Mouse (Mus musculus) midbrain, embryonic 10.5 days (tissue): Measurements from ENCODE around the gene Rpl37. TPM values are rescaled to one million over a fixed set of nuclear protein-coding genes. Genes with fewer than 3 reads are reported as not detected.

Source experiments
- DNase-seq: peaks from one replicate; pipeline ENCODE4 v3.0.0-alpha.2; 2017; ENCODE audit warnings: low spot score
- H3K27ac ChIP-seq: fragments of 300-500 bp; sonication (generic); replicated peaks from 2 replicates; pipeline ENCODE4 v1.5.1; 2016; ENCODE audit warnings: mild to moderate bottlenecking
- H3K27me3 ChIP-seq: fragments of 300-500 bp; sonication (generic); 2 replicates; pipeline ENCODE4 v1.6.1; 2016; ENCODE audit warnings: low read depth, mild to moderate bottlenecking; ENCODE audit not compliant: poor library complexity, severe bottlenecking
- H3K36me3 ChIP-seq: fragments of 300-500 bp; sonication (generic); 2 replicates; pipeline ENCODE4 v1.6.1; 2016; ENCODE audit warnings: mild to moderate bottlenecking, moderate library complexity
- H3K4me1 ChIP-seq: fragments of 300-500 bp; sonication (generic); 2 replicates; pipeline ENCODE4 v1.6.1; 2016
- H3K4me3 ChIP-seq: fragments of 300-500 bp; sonication (generic); 2 replicates; pipeline ENCODE4 v1.5.1; 2016; ENCODE audit warnings: mild to moderate bottlenecking, moderate library complexity
- H3K9me3 ChIP-seq: fragments of 300-500 bp; sonication (generic); replicated peaks from 2 replicates; pipeline ENCODE4 v1.6.1; 2016; ENCODE audit warnings: mild to moderate bottlenecking
- WGBS: fragments of 180-500 bp; shearing (Covaris S2); methylation state at CpG from one replicate; pipeline ENCODE4 v1.1.7; 2016; 5-methylcytosine and 5-hydroxymethylcytosine counted together
- polyA plus RNA-seq: library from polyadenylated mRNA; unstranded; fragments of >200 nt; fragmentation: Nextera tagmentation; extraction: Ambion mirVana; gene quantifications from 2 replicates; pipeline ENCODE4 v1.2.1, GENCODE M21; 2016

Gene Rpl37
- polyA plus RNA-seq, 1 experiment from 2014 or later: 459 TPM

DNA sequence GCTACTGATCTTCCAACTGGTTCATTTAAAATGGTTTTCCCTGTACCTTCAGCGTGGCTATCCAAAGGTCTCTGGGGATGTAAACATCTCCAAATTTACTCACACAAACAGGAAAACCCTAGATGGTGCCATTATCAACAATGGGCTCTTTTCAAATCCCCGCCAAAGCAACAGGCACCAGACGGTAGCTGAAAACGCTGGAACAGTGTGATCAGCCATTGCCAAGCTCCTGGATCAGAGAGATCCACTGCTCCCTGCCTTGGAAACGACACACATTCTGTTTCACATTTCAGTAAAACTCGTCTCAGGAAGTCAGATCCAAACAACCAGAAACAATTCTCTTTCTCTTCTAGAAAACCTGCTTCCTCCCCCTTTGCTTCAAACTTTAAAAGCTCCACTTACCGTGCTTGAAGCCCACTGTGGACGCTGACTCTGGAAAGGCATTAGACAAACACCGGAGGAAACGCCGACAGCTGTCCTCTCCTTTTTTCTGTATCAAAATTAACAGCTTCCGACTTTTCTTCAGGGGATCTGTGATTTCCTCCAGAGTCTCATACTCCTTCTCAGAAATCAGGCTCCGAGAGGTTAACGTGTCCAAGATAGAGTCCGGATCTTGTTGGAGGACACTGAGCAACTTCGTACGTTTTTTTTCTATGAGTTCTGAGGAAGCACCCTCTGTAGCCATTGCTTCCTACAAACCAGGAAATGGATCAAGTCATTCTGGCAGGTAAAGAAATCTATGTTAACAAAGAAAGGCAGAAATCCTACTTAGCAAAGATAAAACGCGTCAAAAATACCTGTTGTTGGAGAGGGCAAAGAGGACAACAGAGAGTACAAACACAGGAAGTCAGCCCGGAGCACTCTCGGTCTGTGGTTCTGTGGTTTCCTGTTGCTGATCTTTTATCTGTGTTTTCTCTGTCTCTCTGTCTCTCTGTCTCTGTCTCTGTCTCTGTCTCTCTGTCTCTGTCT is 8.5 kb upstream of the Rpl37 start, which contains the start of gene Card6:
TSS of gene Card6 (minus strand) at position 854 of the 969 bp plus-strand sequence.
- no peak within 1 kb of the TSS for H3K27ac ChIP-seq
- no peaks in the 10 kb centered on the region for H3K4me1 ChIP-seq
- H3K36me3 ChIP-seq: no peaks in the 10 kb centered on the region
- no peaks in the 10 kb centered on the region for H3K27me3 ChIP-seq
- H3K9me3 ChIP-seq: no peaks in the 10 kb centered on the region
- H3K4me3 ChIP-seq: no peak within 1 kb of the TSS
- no peak for DNase-seq
- 78% methylated on average over 21 of the region's 21 CpGs for WGBS

DNA sequence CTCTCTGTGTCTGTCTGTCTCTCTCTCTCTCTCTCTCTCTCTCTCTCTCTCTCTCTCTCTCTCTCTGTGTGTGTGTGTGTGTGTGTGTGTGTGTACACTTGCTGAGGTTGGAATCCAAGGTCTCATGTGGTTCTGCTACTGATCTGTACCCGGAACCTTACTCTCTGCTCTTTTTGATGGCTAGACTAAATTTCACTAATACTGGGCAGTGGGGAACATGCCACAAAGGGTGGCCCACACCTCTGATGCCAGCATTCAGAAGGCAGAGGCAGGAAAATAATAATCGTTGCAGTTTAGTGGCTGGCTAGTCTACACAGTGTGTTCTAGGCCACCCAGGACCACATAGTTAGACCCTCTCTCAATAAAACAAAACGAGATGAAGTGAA is 7.8 kb upstream of the Rpl37 start:
- no peak for DNase-seq
- Histone ChIP-seq H3K4me1 (no peaks in the 10 kb centered on the region), H3K4me3 (no peak overlapping the region), H3K9me3 (no peaks in the 10 kb centered on the region), H3K27me3 (no peaks in the 10 kb centered on the region), H3K27ac (no peak overlapping the region), H3K36me3 (no peaks in the 10 kb centered on the region)
- WGBS: 84% methylated on average over 3 of the region's 3 CpGs

DNA sequence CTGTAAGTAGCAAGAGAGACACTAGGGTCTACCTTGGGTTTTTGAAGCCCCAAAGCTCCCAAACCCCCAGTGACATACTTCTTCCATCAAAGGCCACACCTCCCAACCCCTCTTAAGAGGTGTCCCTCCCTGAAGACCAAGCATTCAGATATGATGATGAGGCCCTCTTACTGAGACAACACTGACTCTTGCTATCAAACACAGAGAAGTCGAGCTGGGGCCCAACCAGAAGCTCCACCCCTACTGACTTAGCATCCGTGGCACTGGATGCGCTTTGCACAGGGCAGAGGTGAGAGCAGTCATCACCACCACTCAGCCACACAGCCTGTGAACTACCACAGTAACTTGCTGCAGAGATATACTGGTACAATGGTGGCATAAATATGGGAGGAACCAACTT is 3.8 kb upstream of the Rpl37 start:
- H3K27ac ChIP-seq: no peak overlapping the region
- peaks cover 14% of the 10 kb centered on the region for H3K4me1 ChIP-seq
- no peak overlapping the region for H3K4me3 ChIP-seq
- H3K9me3 ChIP-seq: no peaks in the 10 kb centered on the region
- peaks cover 4% of the 10 kb centered on the region for H3K36me3 ChIP-seq
- 90% methylated on average over 3 of the region's 3 CpGs for WGBS
- H3K27me3 ChIP-seq: no peaks in the 10 kb centered on the region
- DNase-seq: no peak

DNA sequence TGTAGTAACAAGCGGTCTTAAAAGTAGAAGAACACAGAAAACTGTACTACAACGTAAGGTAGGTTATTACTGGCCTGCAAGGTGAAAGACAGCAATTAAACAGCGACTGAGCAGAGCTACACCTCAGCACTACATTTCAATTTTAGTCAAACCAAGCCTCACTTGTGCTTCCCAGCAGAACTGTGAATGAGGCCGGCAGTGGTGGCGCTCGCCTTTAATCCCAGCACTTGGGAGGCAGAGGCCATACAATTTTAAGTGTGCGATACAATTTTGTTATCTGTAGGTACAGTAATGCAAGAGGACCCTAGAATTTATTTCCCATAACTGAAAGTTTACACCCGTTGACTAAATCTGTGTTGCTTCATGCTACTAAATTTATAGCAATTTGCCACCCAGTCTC is 1.3 kb upstream of the Rpl37 start:
- Histone ChIP-seq H3K27ac (peak overlapping the region; percentile 95), H3K4me3 (peak overlapping the region; percentile 86), H3K4me1 (peaks cover 23% of the 10 kb centered on the region), H3K27me3 (no peaks in the 10 kb centered on the region), H3K9me3 (no peaks in the 10 kb centered on the region), H3K36me3 (peaks cover 29% of the 10 kb centered on the region)
- 73% methylated on average over 8 of the region's 8 CpGs for WGBS
- DNase-seq: no peak

DNA sequence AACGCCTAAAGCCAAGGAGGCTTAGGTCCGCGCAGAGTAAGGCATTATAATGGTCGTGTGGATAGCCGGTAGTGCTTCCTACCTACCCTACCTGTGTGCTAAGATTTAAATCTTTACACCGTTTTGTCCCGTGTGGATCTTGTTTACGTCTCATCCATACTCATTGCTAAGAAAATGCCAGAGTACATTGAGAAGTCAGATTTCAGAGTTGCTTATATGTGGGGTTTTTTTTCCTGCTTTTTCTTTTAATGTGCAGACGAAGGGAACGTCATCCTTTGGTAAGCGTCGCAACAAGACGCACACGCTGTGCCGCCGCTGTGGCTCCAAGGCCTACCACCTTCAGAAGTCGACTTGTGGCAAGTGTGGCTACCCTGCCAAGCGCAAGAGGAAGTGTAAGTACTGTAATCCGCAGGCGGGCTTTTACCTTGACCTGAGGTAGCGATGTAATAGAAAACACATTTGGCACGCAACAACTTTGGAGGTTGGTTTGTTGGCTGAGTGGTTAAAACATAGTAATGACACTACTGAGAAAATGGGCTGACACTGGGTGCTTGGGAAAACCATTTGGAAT is 671 bp downstream of the Rpl37 start:
- Histone ChIP-seq H3K4me3 (peak overlapping the region; percentile 86), H3K9me3 (no peaks in the 10 kb centered on the region), H3K36me3 (peaks cover 49% of the 10 kb centered on the region), H3K4me1 (peaks cover 23% of the 10 kb centered on the region), H3K27me3 (no peaks in the 10 kb centered on the region), H3K27ac (peak overlapping the region; percentile 95)
- WGBS: 4% methylated on average over 22 of the region's 22 CpGs
- no peak for DNase-seq

DNA sequence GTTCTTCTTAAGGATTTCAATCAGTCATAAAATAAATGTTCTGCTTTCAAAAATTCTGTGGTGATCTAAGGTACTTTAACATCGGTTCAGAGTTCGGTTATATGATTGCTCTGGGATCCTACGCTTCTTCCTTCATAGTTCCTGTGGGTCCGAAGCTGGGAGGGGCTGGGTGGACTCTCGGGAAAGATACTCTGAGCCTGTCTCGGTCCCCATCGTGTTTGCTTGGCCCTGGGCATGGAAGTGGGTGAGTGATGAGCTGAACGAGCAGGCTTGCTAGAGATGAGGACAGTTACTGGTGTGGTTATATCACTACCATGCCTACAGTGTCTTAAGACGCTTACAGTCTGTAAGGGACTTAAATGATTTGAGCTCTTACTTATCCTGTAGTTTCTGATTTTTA is 2.2 kb downstream of the Rpl37 start:
- no peak for DNase-seq
- H3K36me3 ChIP-seq: peaks cover 64% of the 10 kb centered on the region
- peaks cover 23% of the 10 kb centered on the region for H3K4me1 ChIP-seq
- H3K27ac ChIP-seq: no peak overlapping the region
- H3K9me3 ChIP-seq: no peaks in the 10 kb centered on the region
- no peak overlapping the region for H3K4me3 ChIP-seq
- 93% methylated on average over 9 of the region's 9 CpGs for WGBS
- no peaks in the 10 kb centered on the region for H3K27me3 ChIP-seq

DNA sequence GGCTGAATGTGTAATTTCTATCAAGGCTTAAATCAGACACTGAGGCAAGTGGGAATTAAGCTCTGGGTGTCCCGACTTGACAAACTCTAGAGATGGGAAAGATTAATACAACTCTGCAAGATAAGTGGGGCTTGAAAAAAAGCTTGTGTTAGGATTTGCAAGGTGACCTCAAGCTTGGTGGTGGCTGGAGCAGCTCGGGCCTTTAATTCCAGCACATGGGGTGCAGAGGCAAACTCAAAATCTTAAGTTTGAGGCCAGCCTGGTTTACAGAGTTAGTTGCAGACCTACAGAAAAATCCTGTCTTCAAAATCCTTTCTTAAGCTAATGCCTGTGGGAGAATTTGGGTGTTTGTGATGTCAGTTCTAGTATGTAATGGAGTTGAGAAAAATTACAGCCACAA is 2.7 kb downstream of the Rpl37 start:
- WGBS: 97% methylated on average over 2 of the region's 2 CpGs
- peaks cover 69% of the 10 kb centered on the region for H3K36me3 ChIP-seq
- H3K27ac ChIP-seq: no peak overlapping the region
- peaks cover 23% of the 10 kb centered on the region for H3K4me1 ChIP-seq
- no peak for DNase-seq
- no peaks in the 10 kb centered on the region for H3K9me3 ChIP-seq
- H3K4me3 ChIP-seq: no peak overlapping the region
- no peaks in the 10 kb centered on the region for H3K27me3 ChIP-seq

DNA sequence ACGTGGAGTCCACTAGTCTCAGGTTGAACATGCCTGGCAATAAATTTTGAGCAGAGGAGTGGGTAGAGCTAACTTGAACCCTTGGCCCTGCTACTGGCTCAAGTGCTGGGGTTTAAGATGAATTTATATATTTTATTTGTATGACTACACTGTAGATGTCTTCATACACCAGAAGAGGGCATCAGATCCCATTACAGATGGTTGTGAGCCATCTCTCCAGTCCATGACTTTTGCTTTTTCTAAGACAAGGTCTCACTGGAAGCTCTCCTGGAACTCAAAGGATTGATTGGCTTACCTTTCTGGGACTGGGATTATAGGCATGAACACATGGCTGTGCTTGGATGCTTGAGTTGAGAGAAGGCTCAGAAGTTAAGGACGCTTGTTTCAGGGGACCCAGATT is 3.3 kb downstream of the Rpl37 start:
- Histone ChIP-seq H3K4me1 (peaks cover 21% of the 10 kb centered on the region), H3K4me3 (no peak overlapping the region), H3K9me3 (no peaks in the 10 kb centered on the region), H3K36me3 (peaks cover 75% of the 10 kb centered on the region), H3K27ac (no peak overlapping the region), H3K27me3 (no peaks in the 10 kb centered on the region)
- 91% methylated on average over 2 of the region's 2 CpGs for WGBS
- DNase-seq: no peak

DNA sequence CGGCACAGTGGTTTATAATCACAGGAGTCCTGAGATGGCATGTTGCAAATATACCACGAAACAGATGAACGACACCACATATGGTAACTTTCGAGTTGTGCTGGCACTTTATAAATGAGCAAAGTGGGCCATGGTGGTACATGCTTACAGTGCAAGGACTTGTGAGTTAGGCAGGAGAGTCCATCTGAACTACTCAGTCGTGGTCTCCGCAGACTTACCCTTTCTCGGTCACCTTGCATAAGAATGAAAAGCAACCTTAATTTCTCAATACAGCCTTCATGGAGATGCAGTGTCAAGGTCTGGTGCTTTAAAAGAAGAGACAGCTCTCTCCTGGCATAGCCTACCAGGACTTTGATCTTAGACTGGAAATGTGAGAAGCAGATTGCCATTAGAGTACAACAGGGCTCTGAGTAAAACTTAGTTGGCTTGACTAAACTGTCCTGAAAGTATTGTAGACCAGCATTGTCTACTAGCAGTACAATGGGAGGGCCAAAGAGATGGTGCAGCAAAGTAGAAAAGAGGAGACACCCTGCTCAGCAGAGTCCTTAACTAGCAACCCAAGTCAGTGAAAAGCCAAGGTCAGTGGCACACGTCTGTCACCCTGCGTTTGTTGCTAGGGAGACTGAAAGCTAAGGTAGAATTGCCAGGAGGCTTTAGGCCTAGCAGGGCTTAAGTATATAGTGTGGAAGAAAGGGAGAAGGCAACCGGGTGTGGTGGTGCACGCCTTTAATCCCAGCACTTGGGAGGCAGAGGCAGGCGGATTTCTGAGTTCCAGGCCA is 5.3 kb downstream of the Rpl37 start:
- 90% methylated on average over 12 of the region's 12 CpGs for WGBS
- H3K36me3 ChIP-seq: peaks cover 81% of the 10 kb centered on the region
- no peaks in the 10 kb centered on the region for H3K9me3 ChIP-seq
- H3K27me3 ChIP-seq: no peaks in the 10 kb centered on the region
- no peak overlapping the region for H3K4me3 ChIP-seq
- no peak overlapping the region for H3K27ac ChIP-seq
- DNase-seq: no peak
- peaks cover 12% of the 10 kb centered on the region for H3K4me1 ChIP-seq

DNA sequence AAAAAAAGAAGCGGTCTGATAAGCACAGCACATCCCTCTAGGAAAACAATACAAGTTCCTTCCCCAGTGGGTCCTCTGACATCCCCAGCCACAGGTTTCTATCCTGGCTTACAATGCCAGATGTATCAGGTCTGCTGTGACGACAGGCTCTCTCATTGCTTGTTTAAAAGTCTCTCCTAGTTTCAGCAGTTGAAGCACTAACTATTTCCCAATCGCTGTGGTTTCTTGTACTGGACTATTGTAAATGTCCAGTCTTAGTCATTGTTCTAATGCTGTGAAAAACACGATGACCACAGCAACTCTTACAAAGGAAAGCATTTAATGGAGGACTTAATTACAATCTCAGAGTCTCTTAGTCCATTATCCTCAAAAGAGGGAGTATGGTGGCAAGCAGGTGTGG is 10.0 kb downstream of the Rpl37 start:
- Histone ChIP-seq H3K27ac (no peak overlapping the region), H3K36me3 (peaks cover 39% of the 10 kb centered on the region), H3K9me3 (no peaks in the 10 kb centered on the region), H3K27me3 (no peaks in the 10 kb centered on the region), H3K4me1 (no peaks in the 10 kb centered on the region), H3K4me3 (no peak overlapping the region)
- no peak for DNase-seq
- 75% methylated on average over 4 of the region's 4 CpGs for WGBS

DNA sequence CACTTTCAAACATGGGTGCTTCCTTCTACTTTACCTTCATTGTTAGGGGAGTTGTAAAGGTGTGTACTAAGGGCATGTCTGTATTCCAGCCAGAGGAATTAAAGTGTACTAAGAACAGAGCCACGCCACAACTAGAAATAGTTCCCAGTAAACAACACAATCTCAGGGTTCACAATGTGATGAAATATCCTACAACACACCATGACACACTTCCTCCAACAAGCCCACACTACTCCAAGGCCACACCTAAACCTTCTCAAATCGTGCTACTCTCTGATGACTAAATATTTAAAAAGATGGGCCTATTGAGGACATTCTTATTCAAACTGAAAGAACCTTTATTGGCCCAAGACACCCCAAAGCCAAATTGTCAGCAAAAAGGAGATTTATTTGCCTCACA is 11.0 kb downstream of the Rpl37 start:
- Histone ChIP-seq H3K9me3 (no peaks in the 10 kb centered on the region), H3K4me3 (no peak overlapping the region), H3K27ac (no peak overlapping the region), H3K27me3 (no peaks in the 10 kb centered on the region), H3K4me1 (no peaks in the 10 kb centered on the region), H3K36me3 (peaks cover 29% of the 10 kb centered on the region)
- WGBS: 83% methylated on average over 2 of the region's 2 CpGs
- no peak for DNase-seq

DNA sequence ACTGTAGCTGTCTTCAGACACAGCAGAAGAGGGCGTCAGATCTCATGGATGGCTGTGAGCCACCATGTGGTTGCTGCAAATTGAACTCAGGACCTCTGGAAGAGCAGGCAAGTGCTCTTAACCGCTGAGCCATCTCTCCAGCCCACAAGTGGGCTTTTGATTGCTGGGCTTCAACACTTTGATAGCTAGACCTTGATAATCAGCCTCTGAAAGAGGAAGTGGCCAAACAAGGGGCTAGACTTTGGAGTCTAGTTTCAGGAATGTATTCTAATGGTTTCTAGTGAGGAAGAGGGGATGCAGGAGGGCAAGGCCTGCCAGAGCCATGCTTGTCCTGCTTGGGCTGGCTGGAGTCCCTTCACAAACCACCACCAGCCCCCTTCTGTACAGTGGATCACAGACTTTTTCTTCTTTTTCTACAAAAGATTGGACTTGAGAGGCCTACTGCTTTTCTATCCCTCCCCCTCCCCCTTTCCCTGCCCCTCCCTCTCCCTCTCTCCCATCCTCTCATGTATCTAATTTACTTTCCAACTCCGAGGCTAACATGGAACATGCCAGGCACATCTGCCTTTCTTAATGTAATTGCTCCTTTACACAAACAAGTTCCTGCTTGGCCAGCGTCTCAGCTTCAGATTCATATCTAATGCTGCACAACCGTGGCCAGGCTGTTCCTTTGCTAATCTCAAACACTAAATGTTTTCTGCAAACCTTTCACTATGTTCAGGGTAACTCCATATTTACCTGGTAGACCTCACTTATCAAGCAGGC is 11.9 kb downstream of the Rpl37 start:
- Histone ChIP-seq H3K27ac (no peak overlapping the region), H3K4me3 (no peak overlapping the region), H3K4me1 (no peaks in the 10 kb centered on the region), H3K9me3 (no peaks in the 10 kb centered on the region), H3K36me3 (peaks cover 20% of the 10 kb centered on the region), H3K27me3 (no peaks in the 10 kb centered on the region)
- no peak for DNase-seq
- 82% methylated on average over 5 of the region's 5 CpGs for WGBS
